Mouse (Mus musculus): Measurements from ENCODE around the gene Tanc1. TPM values are rescaled to one million over a fixed set of nuclear protein-coding genes. Genes with fewer than 3 reads are reported as not detected.

Gene Tanc1
- polyA plus RNA-seq, 1 experiment from 2014 or later, result 10.8 TPM

DNA sequence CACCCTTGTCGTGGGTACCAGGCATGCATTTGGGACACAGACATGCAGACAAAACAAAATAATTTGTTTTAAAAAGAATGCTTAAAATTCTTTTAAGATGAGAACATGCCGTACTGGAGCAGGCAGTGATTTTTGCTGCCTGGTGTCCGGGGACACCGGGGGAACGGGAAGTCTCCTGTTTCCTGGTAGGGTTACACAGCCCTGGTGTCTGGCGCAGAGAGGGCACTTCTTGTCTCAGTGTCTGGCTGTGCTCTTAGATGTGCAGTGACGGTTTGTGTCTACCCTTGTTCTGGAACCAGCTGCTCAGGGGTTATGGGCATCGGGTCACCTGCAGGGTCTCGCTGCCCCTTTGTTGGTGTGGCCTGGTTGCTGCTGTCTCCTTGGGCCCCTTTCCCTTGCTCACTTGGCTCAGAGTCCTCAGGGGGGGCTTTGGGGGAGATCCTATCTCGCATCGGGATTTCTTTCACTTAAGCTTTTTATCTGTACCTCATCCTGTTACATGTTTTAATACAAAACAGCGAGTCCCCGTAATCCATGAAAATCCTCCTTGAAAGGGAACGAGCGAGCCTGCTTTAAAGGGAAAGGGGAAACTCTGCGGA lies 187.2 kb downstream of the Tanc1 start:
- Histone ChIP-seq H3K4me1 (peaks cover 12% of the 10 kb centered on the region; the same call in 1 of the 2 replicates), H3K4me3 (no peak overlapping the region), H3K27ac (replicated peaks) (peak overlapping the region; percentile 20; the same call in 1 of the 2 replicates), H3K9ac (replicated peaks) (no peak overlapping the region), H3K27me3 (peaks cover 16% of the 10 kb centered on the region; the same call in 1 of the 2 replicates), H3K36me3 (no peaks in the 10 kb centered on the region), H3K4me2 (replicated peaks) (peak overlapping the region; percentile 21), H3K9me3 (no peaks in the 10 kb centered on the region)
- 43% methylated on average over 16 of the region's 16 CpGs for WGBS
- peak; percentile 72 for ATAC-seq (ENCODE audit: low FRiP score, low read depth)

DNA sequence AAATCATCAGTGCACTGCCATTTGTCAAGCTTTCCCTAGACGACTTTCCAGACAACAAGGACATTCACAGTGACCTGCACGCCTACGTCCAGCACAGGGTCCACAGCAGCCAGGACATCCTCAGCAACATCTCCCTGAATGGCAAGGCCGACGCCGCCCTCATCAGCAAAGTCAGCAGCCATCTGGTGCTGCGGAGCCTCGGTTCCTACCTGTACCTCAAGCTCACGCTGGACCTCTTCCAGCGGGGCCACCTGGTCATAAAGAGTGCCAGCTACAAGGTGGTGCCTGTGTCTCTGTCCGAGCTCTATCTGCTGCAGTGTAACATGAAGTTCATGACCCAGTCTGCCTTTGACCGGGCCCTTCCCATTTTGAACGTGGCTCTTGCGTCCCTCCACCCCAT lies 187.7 kb downstream of the Tanc1 start:
- no peaks in the 10 kb centered on the region for H3K9me3 ChIP-seq
- H3K27ac ChIP-seq (replicated peaks), result no peak overlapping the region
- H3K4me3 ChIP-seq, result no peak overlapping the region
- no peaks in the 10 kb centered on the region for H3K36me3 ChIP-seq
- 69% methylated on average over 14 of the region's 14 CpGs for WGBS
- peaks cover 12% of the 10 kb centered on the region; the same call in 1 of the 2 replicates for H3K4me1 ChIP-seq
- H3K27me3 ChIP-seq, result peaks cover 16% of the 10 kb centered on the region; the same call in 1 of the 2 replicates
- H3K9ac ChIP-seq (replicated peaks), result no peak overlapping the region
- peak overlapping the region; percentile 21 for H3K4me2 ChIP-seq (replicated peaks)
- ATAC-seq (ENCODE audit: low FRiP score, low read depth), result peak; percentile 28; the same call in 1 of the 2 replicates

DNA sequence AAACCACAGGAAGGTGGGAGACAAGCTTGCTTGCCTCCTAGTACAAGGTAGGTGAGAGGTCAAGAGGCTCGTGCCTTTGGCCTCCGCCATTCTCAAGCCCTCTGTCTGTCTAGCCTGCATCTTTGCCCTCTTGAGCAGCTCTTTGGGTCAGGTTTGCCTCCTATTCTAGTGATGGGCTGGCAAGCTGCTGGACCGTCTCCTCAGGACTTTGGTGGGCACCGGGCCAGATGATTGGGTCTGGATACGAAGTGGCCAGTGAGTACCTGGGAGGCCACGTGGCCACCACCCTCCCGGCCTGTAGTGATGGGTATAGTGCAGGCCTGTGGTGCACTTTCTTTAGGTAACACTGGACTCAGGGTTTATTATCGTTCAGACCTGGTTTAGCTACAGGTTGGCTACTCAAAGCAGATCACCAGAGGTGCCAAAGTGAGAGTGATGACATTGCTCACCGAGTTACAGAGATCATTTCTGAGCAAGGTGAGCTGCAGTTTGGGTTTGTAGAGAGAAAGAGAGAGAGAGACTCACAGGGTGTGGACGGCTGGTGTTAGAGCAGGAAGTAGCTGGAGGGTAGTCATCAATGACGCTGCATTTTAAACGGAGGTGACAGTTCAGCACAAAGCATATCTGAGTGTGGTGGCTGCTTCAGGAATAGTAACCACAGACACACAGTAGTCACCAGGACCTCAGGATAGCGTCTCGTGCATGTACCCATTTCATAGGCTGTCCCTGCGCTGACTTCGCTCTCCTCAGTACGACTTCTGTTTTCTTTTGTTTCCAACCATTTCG lies 188.8 kb downstream of the Tanc1 start:
- H3K4me3 ChIP-seq, result no peak overlapping the region
- no peak overlapping the region for H3K9ac ChIP-seq (replicated peaks)
- H3K4me1 ChIP-seq, result peaks cover 15% of the 10 kb centered on the region; the same call in 1 of the 2 replicates
- no peak for ATAC-seq (ENCODE audit: low FRiP score, low read depth)
- no peak overlapping the region for H3K27ac ChIP-seq (replicated peaks)
- WGBS, result 93% methylated on average over 18 of the region's 18 CpGs
- no peaks in the 10 kb centered on the region for H3K9me3 ChIP-seq
- H3K36me3 ChIP-seq, result no peaks in the 10 kb centered on the region
- peaks cover 16% of the 10 kb centered on the region for H3K27me3 ChIP-seq
- H3K4me2 ChIP-seq (replicated peaks), result no peak overlapping the region

DNA sequence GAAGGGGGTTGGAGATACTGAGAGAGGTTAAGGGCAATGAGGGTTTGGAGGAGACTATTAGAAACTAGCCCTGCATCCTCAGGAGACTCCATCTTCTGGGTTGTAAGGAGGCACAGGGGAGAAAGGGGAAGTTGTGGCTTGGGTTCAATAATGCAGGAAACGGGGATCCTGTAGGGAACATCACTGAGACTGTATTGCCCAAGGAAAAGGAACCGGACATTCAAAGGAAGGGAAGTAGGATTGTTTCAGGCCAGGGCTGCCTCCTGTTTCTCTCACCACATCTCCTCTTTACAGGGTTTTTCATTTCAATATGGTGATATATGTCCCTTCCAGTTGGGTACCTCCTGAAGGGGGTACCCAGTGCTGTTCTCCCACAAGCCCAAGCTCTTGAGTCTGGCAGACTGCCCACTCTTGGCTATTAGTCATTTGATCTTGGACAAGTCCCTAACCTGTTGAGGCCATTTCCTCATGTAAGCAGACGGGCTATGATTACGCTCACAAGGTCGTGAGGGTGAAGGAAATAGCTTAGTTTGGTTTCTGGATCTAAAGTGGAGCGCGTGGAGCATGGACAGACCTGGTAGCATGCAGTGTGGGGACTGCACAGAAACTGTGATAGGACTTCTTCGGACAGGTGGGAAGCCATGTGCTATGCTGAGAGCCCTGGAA lies 191.0 kb downstream of the Tanc1 start:
- Histone ChIP-seq H3K4me3 (no peak overlapping the region), H3K9me3 (no peaks in the 10 kb centered on the region), H3K4me1 (peaks cover 19% of the 10 kb centered on the region; the same call in 1 of the 2 replicates), H3K36me3 (no peaks in the 10 kb centered on the region), H3K27me3 (peaks cover 24% of the 10 kb centered on the region), H3K27ac (replicated peaks) (no peak overlapping the region), H3K9ac (replicated peaks) (no peak overlapping the region), H3K4me2 (replicated peaks) (no peak overlapping the region)
- 89% methylated on average over 8 of the region's 8 CpGs for WGBS
- no peak for ATAC-seq (ENCODE audit: low FRiP score, low read depth)

DNA sequence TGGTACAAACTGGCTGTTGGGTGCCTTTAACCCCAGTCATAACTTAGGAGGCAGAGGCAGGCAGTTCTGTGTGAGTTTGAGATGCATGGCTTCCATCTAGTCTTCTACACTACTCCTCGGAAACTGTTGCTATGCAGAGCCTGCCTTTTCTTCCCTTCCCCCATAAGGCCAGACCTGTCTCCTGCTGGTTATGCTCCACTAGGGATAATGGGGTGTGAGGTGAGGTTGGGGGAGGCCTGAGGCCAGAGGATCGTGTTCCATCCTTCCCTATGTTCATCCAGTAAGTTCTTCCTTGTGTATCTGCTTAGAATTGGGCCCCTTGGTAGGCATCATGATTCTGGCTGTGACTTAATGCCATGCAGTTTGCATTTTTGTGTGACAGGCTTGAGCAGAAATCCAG lies 193.8 kb downstream of the Tanc1 start:
- 0 out of 2 replicates have a peak, but pooled peaks cover 10% of the 10 kb centered on the region for H3K4me1 ChIP-seq
- no peak overlapping the region for H3K9ac ChIP-seq (replicated peaks)
- no peak overlapping the region for H3K4me2 ChIP-seq (replicated peaks)
- H3K9me3 ChIP-seq, result no peaks in the 10 kb centered on the region
- H3K36me3 ChIP-seq, result no peaks in the 10 kb centered on the region
- ATAC-seq (ENCODE audit: low FRiP score, low read depth), result no peak
- peaks cover 20% of the 10 kb centered on the region for H3K27me3 ChIP-seq
- H3K27ac ChIP-seq (replicated peaks), result no peak overlapping the region
- 36% methylated on average over 2 of the region's 2 CpGs for WGBS
- no peak overlapping the region for H3K4me3 ChIP-seq

DNA sequence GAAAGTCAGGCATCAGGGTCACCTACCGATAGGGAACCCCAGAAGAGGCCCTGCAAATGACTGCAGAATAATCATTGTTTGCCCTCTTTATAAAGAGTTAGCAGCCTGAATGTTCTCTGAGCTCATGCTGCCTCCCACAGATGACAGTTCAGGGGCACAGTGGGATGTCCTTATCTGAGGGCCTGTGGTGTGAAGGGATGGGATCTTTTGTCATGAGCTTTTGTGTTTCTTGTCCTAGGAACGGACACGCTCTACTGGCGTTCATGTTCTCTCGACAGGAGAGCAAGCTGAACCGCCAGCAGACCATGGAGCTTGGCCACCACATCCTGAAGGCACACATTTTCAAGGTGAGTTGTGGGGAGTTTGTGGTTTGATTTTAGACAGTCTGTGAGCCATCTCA lies 194.2 kb downstream of the Tanc1 start:
- no peak overlapping the region for H3K9ac ChIP-seq (replicated peaks)
- H3K36me3 ChIP-seq, result no peaks in the 10 kb centered on the region
- no peak overlapping the region for H3K4me2 ChIP-seq (replicated peaks)
- 19% methylated on average over 6 of the region's 6 CpGs for WGBS
- H3K4me1 ChIP-seq, result 0 out of 2 replicates have a peak, but pooled peaks cover 10% of the 10 kb centered on the region
- ATAC-seq (ENCODE audit: low FRiP score, low read depth), result no peak
- H3K27ac ChIP-seq (replicated peaks), result no peak overlapping the region
- no peaks in the 10 kb centered on the region for H3K9me3 ChIP-seq
- peaks cover 16% of the 10 kb centered on the region; the same call in 1 of the 2 replicates for H3K27me3 ChIP-seq
- H3K4me3 ChIP-seq, result no peak overlapping the region

DNA sequence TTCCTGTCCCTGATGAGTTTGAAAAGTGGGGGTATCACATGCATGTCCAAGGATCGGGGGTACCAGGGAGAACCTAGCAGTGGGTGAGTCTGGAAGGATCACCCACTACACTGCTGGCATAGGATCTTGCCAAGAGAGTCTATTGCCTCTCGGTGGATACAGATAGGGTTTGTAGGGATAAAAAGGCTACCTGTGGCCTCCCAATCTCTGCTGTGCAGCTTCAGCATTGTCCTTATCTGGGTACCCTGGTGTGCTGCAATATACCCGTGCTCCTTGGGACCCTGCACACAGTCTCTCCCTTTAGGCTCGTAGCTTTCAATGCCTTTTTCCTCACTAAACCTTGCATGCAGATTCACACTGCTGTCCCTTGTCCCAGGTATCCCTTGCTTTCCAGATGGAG lies 196.8 kb downstream of the Tanc1 start:
- no peaks in the 10 kb centered on the region for H3K36me3 ChIP-seq
- H3K4me1 ChIP-seq, result 0 out of 2 replicates have a peak, but pooled peaks cover 10% of the 10 kb centered on the region
- no peak overlapping the region for H3K9ac ChIP-seq (replicated peaks)
- peaks cover 13% of the 10 kb centered on the region; the same call in 1 of the 2 replicates for H3K27me3 ChIP-seq
- no peak for ATAC-seq (ENCODE audit: low FRiP score, low read depth)
- WGBS, result 89% methylated on average over 4 of the region's 4 CpGs
- no peaks in the 10 kb centered on the region for H3K9me3 ChIP-seq
- no peak overlapping the region for H3K4me3 ChIP-seq
- no peak overlapping the region for H3K27ac ChIP-seq (replicated peaks)
- H3K4me2 ChIP-seq (replicated peaks), result no peak overlapping the region

DNA sequence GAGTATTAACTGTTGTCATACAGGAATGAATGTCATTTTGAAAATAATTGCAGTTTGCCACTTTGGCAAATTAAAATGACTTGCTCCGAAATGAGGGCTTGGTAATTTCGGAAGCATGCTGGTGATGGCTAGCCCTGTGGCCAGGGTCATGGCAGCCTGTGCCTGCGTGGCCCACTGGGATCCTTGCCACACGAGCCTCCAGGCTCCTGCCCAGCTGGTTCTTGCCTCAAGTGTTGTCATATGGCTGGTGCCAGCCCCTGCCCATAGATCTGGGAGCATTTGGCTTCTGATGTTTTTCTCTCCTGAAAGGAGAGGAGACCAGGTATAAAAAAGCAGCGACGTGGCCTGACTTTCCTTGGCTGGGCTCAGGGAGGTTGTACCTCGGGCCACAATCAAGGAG lies 198.2 kb downstream of the Tanc1 start:
- Histone ChIP-seq H3K9me3 (no peaks in the 10 kb centered on the region), H3K27me3 (peaks cover 13% of the 10 kb centered on the region; the same call in 1 of the 2 replicates), H3K4me3 (no peak overlapping the region), H3K27ac (replicated peaks) (no peak overlapping the region), H3K36me3 (no peaks in the 10 kb centered on the region), H3K9ac (replicated peaks) (no peak overlapping the region), H3K4me2 (replicated peaks) (no peak overlapping the region), H3K4me1 (0 out of 2 replicates have a peak, but pooled peaks cover 10% of the 10 kb centered on the region)
- ATAC-seq (ENCODE audit: low FRiP score, low read depth), result no peak
- 82% methylated on average over 7 of the region's 7 CpGs for WGBS

DNA sequence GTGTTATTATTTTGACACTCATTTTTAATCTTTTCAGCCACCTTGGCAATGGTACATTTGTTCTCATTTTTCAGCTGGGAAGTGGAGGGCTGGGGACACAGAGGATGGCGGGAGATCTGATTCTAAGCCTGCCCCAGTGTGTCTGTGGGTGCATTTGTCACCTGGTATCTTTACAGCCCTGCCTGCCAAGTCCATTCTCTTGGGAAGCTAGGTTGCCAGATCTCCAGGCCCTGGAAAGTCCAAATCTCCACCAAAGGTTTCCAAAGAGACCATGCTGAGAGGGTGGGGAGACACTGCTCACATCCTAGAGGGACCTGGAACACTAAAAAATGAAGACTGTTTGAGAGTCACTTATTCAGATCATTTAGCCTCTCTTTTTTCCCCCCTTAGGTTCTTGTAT lies 199.4 kb downstream of the Tanc1 start:
- Histone ChIP-seq H3K4me2 (replicated peaks) (no peak overlapping the region), H3K27me3 (peaks cover 13% of the 10 kb centered on the region; the same call in 1 of the 2 replicates), H3K36me3 (no peaks in the 10 kb centered on the region), H3K9ac (replicated peaks) (no peak overlapping the region), H3K4me3 (no peak overlapping the region), H3K4me1 (0 out of 2 replicates have a peak, but pooled peaks cover 3% of the 10 kb centered on the region), H3K27ac (replicated peaks) (no peak overlapping the region), H3K9me3 (no peaks in the 10 kb centered on the region)
- ATAC-seq (ENCODE audit: low FRiP score, low read depth), result no peak
- WGBS, result 85% methylated on average over 1 of the region's 1 CpGs

DNA sequence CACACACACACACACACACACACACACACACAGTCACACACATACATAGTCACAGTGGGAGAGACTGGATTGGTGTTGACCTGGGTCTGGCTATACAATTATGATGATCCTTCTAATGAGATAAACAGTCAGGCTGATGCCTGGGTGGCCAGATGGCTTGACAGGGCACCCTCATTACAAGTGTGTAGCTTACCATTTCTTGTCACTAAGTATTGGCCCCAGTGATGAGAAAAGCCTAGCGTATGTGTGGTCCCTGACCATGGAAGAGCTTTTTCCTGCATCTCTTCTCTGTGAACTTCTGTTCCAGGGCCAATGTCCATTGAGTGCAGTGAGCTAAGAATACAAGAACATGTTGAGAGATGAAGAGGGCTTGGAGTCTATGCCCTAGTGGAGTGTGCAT lies 200.8 kb downstream of the Tanc1 start:
- no peak for ATAC-seq (ENCODE audit: low FRiP score, low read depth)
- no peaks in the 10 kb centered on the region for H3K36me3 ChIP-seq
- H3K27me3 ChIP-seq, result peaks cover 3% of the 10 kb centered on the region; the same call in 1 of the 2 replicates
- 84% methylated on average over 1 of the region's 1 CpGs for WGBS
- 0 out of 2 replicates have a peak, but pooled peaks cover 3% of the 10 kb centered on the region for H3K4me1 ChIP-seq
- H3K9ac ChIP-seq (replicated peaks), result no peak overlapping the region
- H3K4me3 ChIP-seq, result no peak overlapping the region
- H3K27ac ChIP-seq (replicated peaks), result no peak overlapping the region
- no peaks in the 10 kb centered on the region for H3K9me3 ChIP-seq
- H3K4me2 ChIP-seq (replicated peaks), result no peak overlapping the region

DNA sequence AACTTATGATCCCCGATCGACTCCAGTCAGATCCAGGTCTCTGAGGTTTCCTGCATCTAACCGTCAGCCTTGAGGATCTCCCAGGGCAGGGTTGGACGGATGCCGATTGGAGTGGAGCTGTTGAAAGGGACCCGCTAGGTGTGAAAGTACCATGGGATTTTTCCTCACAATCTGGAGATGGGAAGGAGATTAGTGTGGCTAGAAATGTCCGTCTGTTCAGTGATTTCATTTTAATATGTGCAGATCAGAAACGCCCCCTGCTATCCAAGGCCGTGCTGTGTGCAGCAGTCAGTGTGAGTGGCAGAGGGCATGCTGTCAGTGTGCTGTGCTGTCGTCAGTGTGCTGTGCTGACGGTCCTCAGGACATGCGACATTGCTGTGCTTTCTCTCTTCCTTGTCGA lies 201.6 kb downstream of the Tanc1 start:
- Histone ChIP-seq H3K9me3 (no peaks in the 10 kb centered on the region), H3K27ac (replicated peaks) (no peak overlapping the region), H3K4me3 (no peak overlapping the region), H3K4me1 (0 out of 2 replicates have a peak, but pooled peaks cover 3% of the 10 kb centered on the region), H3K27me3 (no peaks in the 10 kb centered on the region), H3K4me2 (replicated peaks) (no peak overlapping the region), H3K36me3 (no peaks in the 10 kb centered on the region), H3K9ac (replicated peaks) (no peak overlapping the region)
- ATAC-seq (ENCODE audit: low FRiP score, low read depth), result no peak
- 79% methylated on average over 13 of the region's 13 CpGs for WGBS

DNA sequence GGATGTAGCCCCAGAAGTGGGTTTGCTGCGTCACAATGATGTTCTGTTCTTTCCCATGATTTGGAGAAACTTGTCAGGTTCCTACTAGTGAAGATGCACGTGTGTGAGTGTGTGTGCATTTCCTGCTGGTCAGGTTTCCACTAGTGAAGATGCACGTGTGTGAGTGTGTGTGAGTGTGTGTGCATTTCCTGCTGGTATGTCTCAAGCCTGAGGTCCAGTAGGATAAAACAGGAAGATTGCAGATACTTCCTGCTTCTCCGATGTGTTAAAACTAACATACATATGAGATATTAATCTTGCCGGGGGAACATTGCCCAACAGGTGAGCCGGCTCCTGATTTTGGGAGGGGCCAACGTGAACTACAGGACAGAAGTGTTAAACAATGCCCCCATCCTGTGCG lies 203.2 kb downstream of the Tanc1 start:
- no peak overlapping the region for H3K4me2 ChIP-seq (replicated peaks)
- H3K27me3 ChIP-seq, result no peaks in the 10 kb centered on the region
- no peaks in the 10 kb centered on the region for H3K36me3 ChIP-seq
- no peak overlapping the region for H3K27ac ChIP-seq (replicated peaks)
- H3K9ac ChIP-seq (replicated peaks), result no peak overlapping the region
- H3K9me3 ChIP-seq, result no peaks in the 10 kb centered on the region
- H3K4me3 ChIP-seq, result no peak overlapping the region
- WGBS, result 94% methylated on average over 8 of the region's 8 CpGs
- no peaks in the 10 kb centered on the region for H3K4me1 ChIP-seq
- no peak for ATAC-seq (ENCODE audit: low FRiP score, low read depth)
